Mouse (Mus musculus) liver, embryonic 12.5 days (tissue): ENCODE measurements at regions not wholly inside any gene's neighbourhood (a gene's known extent, or its start where the extent isn't known, plus 50 kb on each side); places are given as distances from the start of the nearest gene placed in this dataset.
"Not testable (repeated sequence)": the region's sequence is repeated elsewhere in the genome, so short reads cannot be mapped to it uniquely, and the experiment has no call there.

Experiments
- ATAC-seq: fragments of 200-750 bp; cut with Nextera tagmentation; 2 replicates; pipeline ENCODE4 v1.8.0; 2017; ENCODE audit warnings: moderate number of reproducible peaks, mild to moderate bottlenecking, moderate library complexity
- H3K27ac ChIP-seq: fragments of 300-500 bp; sonication (generic); 2 replicates; pipeline ENCODE4 v1.5.1; 2016; ENCODE audit warnings: mild to moderate bottlenecking
- H3K27me3 ChIP-seq: fragments of 300-500 bp; sonication (generic); replicated peaks from 2 replicates; pipeline ENCODE4 v1.6.1; 2016; ENCODE audit warnings: mild to moderate bottlenecking, moderate library complexity
- H3K36me3 ChIP-seq: fragments of 300-500 bp; sonication (generic); 2 replicates; pipeline ENCODE4 v1.6.1; 2016; ENCODE audit warnings: mild to moderate bottlenecking, moderate library complexity
- H3K4me1 ChIP-seq: fragments of 300-500 bp; sonication (generic); 2 replicates; pipeline ENCODE4 v1.6.1; 2016
- H3K4me2 ChIP-seq: fragments of 300-500 bp; sonication (generic); 2 replicates; pipeline ENCODE4 v1.6.1; 2016; ENCODE audit warnings: mild to moderate bottlenecking, moderate library complexity
- H3K4me3 ChIP-seq: fragments of 300-500 bp; sonication (generic); 2 replicates; pipeline ENCODE4 v1.5.1; 2016; ENCODE audit warnings: mild to moderate bottlenecking, moderate library complexity
- H3K9ac ChIP-seq: fragments of 300-500 bp; sonication (generic); 2 replicates; pipeline ENCODE4 v1.6.1; 2016; ENCODE audit warnings: mild to moderate bottlenecking, moderate library complexity
- H3K9me3 ChIP-seq: fragments of 300-500 bp; sonication (generic); replicated peaks from 2 replicates; pipeline ENCODE4 v1.6.1; 2016; ENCODE audit warnings: mild to moderate bottlenecking, moderate library complexity
- WGBS: fragments of 180-500 bp; shearing (Covaris S2); methylation state at CpG from one replicate; pipeline ENCODE4 v1.1.7; 2016; ENCODE audit not compliant: insufficient replicate concordance; 5-methylcytosine and 5-hydroxymethylcytosine counted together

GRCm38 (mm10) chr7:138489471-138489870 lies 91.9 kb upstream of the Tcerg1l start:
- no peak overlapping the region for H3K4me2 ChIP-seq
- H3K27me3 ChIP-seq: no peaks in the 10 kb centered on the region
- H3K27ac ChIP-seq: no peak overlapping the region
- no peak for ATAC-seq
- H3K36me3 ChIP-seq: no peaks in the 10 kb centered on the region
- no peaks in the 10 kb centered on the region for H3K4me1 ChIP-seq
- WGBS: 39% methylated on average over 2 of the region's 2 CpGs
- H3K4me3 ChIP-seq: no peak overlapping the region
- H3K9me3 ChIP-seq: 0 out of 2 replicates have a peak, but pooled peaks cover 4% of the 10 kb centered on the region
- no peak overlapping the region for H3K9ac ChIP-seq

- Histone ChIP-seq H3K4me1 (no peaks in the 10 kb centered on the region), H3K9ac (no peak overlapping the region), H3K27me3 (no peaks in the 10 kb centered on the region), H3K4me2 (no peak overlapping the region), H3K9me3 (0 out of 2 replicates have a peak, but pooled peaks cover 4% of the 10 kb centered on the region), H3K36me3 (no peaks in the 10 kb centered on the region), H3K4me3 (no peak overlapping the region), H3K27ac (no peak overlapping the region)
- no peak for ATAC-seq
- WGBS: 65% methylated on average over 3 of the region's 3 CpGs
Measured at GRCm38 (mm10) chr7:138488201-138488720, 90.7 kb upstream of the Tcerg1l start.

DNA sequence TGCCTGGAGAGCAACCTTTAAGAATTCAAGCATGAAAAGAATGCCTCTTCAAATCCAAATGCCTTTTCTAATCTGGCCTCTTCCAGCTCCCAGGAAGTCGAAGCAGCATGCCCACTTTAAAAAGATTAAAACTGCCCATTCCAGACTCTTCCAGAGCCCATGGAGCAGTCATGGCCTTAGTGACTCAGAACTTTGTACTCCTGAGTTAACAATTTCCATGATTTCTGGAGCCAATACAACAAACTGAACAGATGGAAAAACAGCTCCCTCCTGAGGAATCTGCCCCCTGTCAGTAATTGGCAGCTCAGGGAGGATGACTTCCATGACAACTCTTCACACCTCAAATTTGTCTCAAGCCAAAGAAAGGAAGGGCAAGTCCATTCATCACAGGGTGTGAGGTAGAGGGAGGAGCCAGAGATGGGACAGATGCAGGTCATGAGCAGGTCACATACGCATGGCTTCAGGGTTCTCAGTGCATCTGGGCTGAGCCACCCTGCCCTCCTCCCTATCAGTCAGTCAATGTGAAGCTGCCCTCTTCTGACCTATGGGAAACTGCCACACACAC lies 75.4 kb upstream of the Tcerg1l start:
- H3K27me3 ChIP-seq: no peaks in the 10 kb centered on the region
- H3K27ac ChIP-seq: no peak overlapping the region
- H3K9me3 ChIP-seq: no peaks in the 10 kb centered on the region
- no peak overlapping the region for H3K9ac ChIP-seq
- WGBS: 50% methylated on average over 2 of the region's 2 CpGs
- ATAC-seq: no peak
- no peaks in the 10 kb centered on the region for H3K36me3 ChIP-seq
- no peak overlapping the region for H3K4me3 ChIP-seq
- no peaks in the 10 kb centered on the region for H3K4me1 ChIP-seq
- no peak overlapping the region for H3K4me2 ChIP-seq

- Histone ChIP-seq H3K27ac (no peak overlapping the region), H3K4me2 (no peak overlapping the region), H3K27me3 (no peaks in the 10 kb centered on the region), H3K4me3 (no peak overlapping the region), H3K9ac (no peak overlapping the region), H3K36me3 (no peaks in the 10 kb centered on the region), H3K4me1 (no peaks in the 10 kb centered on the region), H3K9me3 (no peaks in the 10 kb centered on the region)
- ATAC-seq: no peak
- WGBS: 54% methylated on average over 5 of the region's 5 CpGs
Measured at GRCm38 (mm10) chr7:138472371-138472770, 74.8 kb upstream of the Tcerg1l start.

- no peak for ATAC-seq
- WGBS: 62% methylated on average over 4 of the region's 4 CpGs
Measured at GRCm38 (mm10) chr7:138469211-138469610, 71.7 kb upstream of the Tcerg1l start.

GRCm38 (mm10) chr7:138468436-138468835 lies 70.9 kb upstream of the Tcerg1l start:
- no peaks in the 10 kb centered on the region for H3K36me3 ChIP-seq
- no peak for ATAC-seq
- no peaks in the 10 kb centered on the region for H3K27me3 ChIP-seq
- H3K27ac ChIP-seq: no peak overlapping the region
- H3K4me2 ChIP-seq: no peak overlapping the region
- no peak overlapping the region for H3K4me3 ChIP-seq
- no peaks in the 10 kb centered on the region for H3K9me3 ChIP-seq
- no peaks in the 10 kb centered on the region for H3K4me1 ChIP-seq
- 79% methylated on average over 2 of the region's 2 CpGs for WGBS
- H3K9ac ChIP-seq: no peak overlapping the region

More at GRCm38 (mm10) chr7:138469211-138469610, 71.7 kb upstream of the Tcerg1l start:
- no peak overlapping the region for H3K4me2 ChIP-seq
- no peaks in the 10 kb centered on the region for H3K36me3 ChIP-seq
- no peak overlapping the region for H3K9ac ChIP-seq
- no peaks in the 10 kb centered on the region for H3K4me1 ChIP-seq
- no peak overlapping the region for H3K27ac ChIP-seq
- H3K9me3 ChIP-seq: no peaks in the 10 kb centered on the region
- no peaks in the 10 kb centered on the region for H3K27me3 ChIP-seq
- no peak overlapping the region for H3K4me3 ChIP-seq

GRCm38 (mm10) chr7:138467981-138468380 lies 70.5 kb upstream of the Tcerg1l start:
- Histone ChIP-seq H3K9ac (no peak overlapping the region), H3K27ac (no peak overlapping the region), H3K36me3 (no peaks in the 10 kb centered on the region), H3K4me2 (no peak overlapping the region), H3K4me3 (no peak overlapping the region), H3K27me3 (no peaks in the 10 kb centered on the region), H3K9me3 (no peaks in the 10 kb centered on the region), H3K4me1 (no peaks in the 10 kb centered on the region)
- ATAC-seq: no peak
- 47% methylated on average over 2 of the region's 2 CpGs for WGBS

- H3K4me2 ChIP-seq: no peak overlapping the region
- no peak for ATAC-seq
- H3K4me3 ChIP-seq: no peak overlapping the region
- no peak overlapping the region for H3K27ac ChIP-seq
- no peaks in the 10 kb centered on the region for H3K4me1 ChIP-seq
- WGBS: 25% methylated on average over 1 of the region's 1 CpGs
- no peaks in the 10 kb centered on the region for H3K27me3 ChIP-seq
- no peak overlapping the region for H3K9ac ChIP-seq
- no peaks in the 10 kb centered on the region for H3K9me3 ChIP-seq
- H3K36me3 ChIP-seq: no peaks in the 10 kb centered on the region
Measured at GRCm38 (mm10) chr7:138467386-138467785, 69.9 kb upstream of the Tcerg1l start.

DNA sequence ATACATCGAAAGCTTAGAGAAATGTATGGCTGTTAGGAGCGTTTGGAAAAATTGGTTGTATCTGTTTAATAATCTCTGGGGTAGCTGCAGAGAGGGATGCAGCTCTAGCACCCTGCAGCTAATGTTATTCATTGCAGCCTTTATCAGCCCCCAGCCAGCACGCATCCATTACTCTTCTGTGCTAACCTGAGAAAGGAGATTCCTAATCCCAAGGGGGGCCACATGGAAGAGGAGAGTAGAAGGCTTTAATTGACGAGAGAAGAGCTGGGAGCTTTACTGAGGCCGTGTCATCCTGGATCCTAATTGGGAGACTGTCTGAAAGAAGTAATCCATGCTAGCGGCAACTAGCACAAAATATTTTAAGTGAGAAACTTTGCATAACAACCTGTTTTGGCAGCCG lies 60.4 kb upstream of the Tcerg1l start:
- Histone ChIP-seq H3K9ac (no peak overlapping the region), H3K36me3 (no peaks in the 10 kb centered on the region), H3K4me2 (no peak overlapping the region), H3K27me3 (no peaks in the 10 kb centered on the region), H3K27ac (no peak overlapping the region), H3K9me3 (no peaks in the 10 kb centered on the region), H3K4me1 (no peaks in the 10 kb centered on the region), H3K4me3 (no peak overlapping the region)
- ATAC-seq: no peak
- 47% methylated on average over 7 of the region's 7 CpGs for WGBS

DNA sequence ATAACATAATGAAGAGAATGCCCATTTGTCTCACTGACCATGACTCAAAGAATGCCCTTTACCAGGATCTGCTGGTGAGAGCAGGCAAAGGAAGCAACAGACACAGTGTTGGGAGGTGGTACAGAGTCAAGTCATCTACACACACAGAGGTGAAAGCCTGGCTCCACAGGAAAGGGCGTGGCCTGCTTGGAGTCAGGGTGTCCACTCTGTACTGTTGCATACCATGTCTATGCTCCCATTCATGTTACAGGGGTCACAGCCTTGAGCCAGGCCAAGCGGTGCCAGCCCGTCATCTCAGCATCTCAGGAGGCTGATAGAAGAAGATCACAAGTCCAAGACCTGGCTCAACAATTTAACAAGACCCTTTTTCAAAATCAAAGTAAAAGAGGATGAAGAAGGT lies 57.8 kb upstream of the Tcerg1l start:
- Histone ChIP-seq H3K9me3 (no peaks in the 10 kb centered on the region; the same call in 1 of the 2 replicates), H3K4me1 (no peaks in the 10 kb centered on the region), H3K4me2 (no peak overlapping the region), H3K4me3 (no peak overlapping the region), H3K9ac (no peak overlapping the region), H3K36me3 (no peaks in the 10 kb centered on the region), H3K27ac (no peak overlapping the region), H3K27me3 (no peaks in the 10 kb centered on the region)
- no peak for ATAC-seq
- 62% methylated on average over 3 of the region's 3 CpGs for WGBS

- not testable (repeated sequence) for H3K4me1 ChIP-seq, ATAC-seq, H3K4me3 ChIP-seq, H3K27me3 ChIP-seq, H3K9ac ChIP-seq, H3K27ac ChIP-seq, H3K4me2 ChIP-seq, H3K9me3 ChIP-seq, H3K36me3 ChIP-seq
- 47% methylated on average over 14 of the region's 14 CpGs for WGBS
Measured at GRCm38 (mm10) chr7:138454498-138455225, 57.1 kb upstream of the Tcerg1l start.

DNA sequence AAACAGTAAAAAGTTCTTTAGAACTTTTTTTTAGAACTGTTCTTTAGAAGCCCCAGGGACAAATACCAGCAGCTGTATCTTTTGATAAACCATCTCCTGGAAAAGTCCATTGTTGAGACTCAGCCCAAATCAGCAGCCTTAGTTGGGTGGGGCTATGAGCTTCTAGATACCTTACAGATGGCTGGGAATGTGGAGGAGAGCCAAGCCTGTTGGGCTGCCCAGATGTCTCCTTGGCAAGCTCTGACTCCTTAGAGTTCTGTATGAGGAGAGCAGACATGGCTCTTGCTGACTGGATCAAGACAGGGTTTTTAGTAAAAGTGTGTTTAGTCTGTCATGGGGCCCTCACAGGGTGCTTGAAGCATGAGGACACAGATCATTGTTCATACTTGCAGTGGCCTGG lies 53.8 kb upstream of the Tcerg1l start:
- H3K27me3 ChIP-seq: no peaks in the 10 kb centered on the region
- H3K9me3 ChIP-seq: no peaks in the 10 kb centered on the region; the same call in 1 of the 2 replicates
- H3K4me1 ChIP-seq: no peaks in the 10 kb centered on the region
- no peak overlapping the region for H3K27ac ChIP-seq
- no peak overlapping the region for H3K4me3 ChIP-seq
- no peak for ATAC-seq
- no peak overlapping the region for H3K9ac ChIP-seq
- H3K36me3 ChIP-seq: no peaks in the 10 kb centered on the region
- no peak overlapping the region for H3K4me2 ChIP-seq
